9 mouse cellular contexts compared by ENCODE assay signal in genomic region chr4:114821567-114822192, GRCm38 (mm10). TPM values are rescaled to one million over a fixed set of nuclear protein-coding genes. Genes with fewer than 3 reads are reported as not detected.
A peak's percentile ranks its signal among the peaks of the same experiment; 100 is the strongest.
DNase-seq lines count a peak whose midpoint lies in the region; ATAC-seq and TF ChIP-seq lines count a peak whose summit lies in the region.
"Had no signal": no experiment of that assay in that cellular context is flagged by ENCODE, and none has a peak within 500 bp of the region (broad histone marks: within the 10 kb centered on the region; RNA-seq: fewer than 3 reads in every experiment).

Gene Gm12830, plus strand, starts transcription at chr4:114821722.

- H3K27ac ChIP-seq in spleen, adult 2 months (ENCODE audit: insufficient read depth, low read length), result no peak within 1 kb of the TSS
- H3K27ac ChIP-seq in forebrain, embryonic 11.5 days (ENCODE audit: low read depth, low read length), result no peak within 1 kb of the TSS
- H3K27ac ChIP-seq in heart, embryonic 15.5 days, result no peak within 1 kb of the TSS
- H3K27ac ChIP-seq in liver, embryonic 13.5 days, result no peak within 1 kb of the TSS; the same call in 1 of the 2 replicates
- no peak within 1 kb of the TSS for H3K27ac ChIP-seq in neural tube, embryonic 14.5 days (ENCODE audit: low read depth, low read length)

- no peaks in the 10 kb centered on the region for H3K9me3 ChIP-seq in forebrain, embryonic 11.5 days (ENCODE audit: control insufficient read depth, low read length)
- H3K9me3 ChIP-seq in heart, embryonic 15.5 days (replicated peaks), result no peaks in the 10 kb centered on the region
- H3K9me3 ChIP-seq in liver, embryonic 13.5 days (replicated peaks), result no peaks in the 10 kb centered on the region
- no peaks in the 10 kb centered on the region for H3K9me3 ChIP-seq in neural tube, embryonic 14.5 days (ENCODE audit: control insufficient read depth, low read length)

- no peaks in the 10 kb centered on the region for H3K36me3 ChIP-seq in spleen, adult 2 months (ENCODE audit: control insufficient read depth, insufficient read depth, low read length)
- H3K36me3 ChIP-seq in forebrain, embryonic 11.5 days (ENCODE audit: control insufficient read depth, insufficient read depth, low read length), result no peaks in the 10 kb centered on the region
- H3K36me3 ChIP-seq in heart, embryonic 15.5 days, result no peaks in the 10 kb centered on the region
- no peaks in the 10 kb centered on the region for H3K36me3 ChIP-seq in liver, embryonic 13.5 days
- H3K36me3 ChIP-seq in neural tube, embryonic 14.5 days (ENCODE audit: control insufficient read depth, insufficient read depth, low read length), result no peaks in the 10 kb centered on the region

- no peaks in the 10 kb centered on the region for H3K4me1 ChIP-seq in spleen, adult 2 months (ENCODE audit: control insufficient read depth, insufficient read depth, insufficient read length)
- H3K4me1 ChIP-seq in forebrain, embryonic 11.5 days (replicated peaks; ENCODE audit: control insufficient read depth, insufficient read depth, low read length), result peaks cover 14% of the 10 kb centered on the region; the same call in 1 of the 2 replicates
- H3K4me1 ChIP-seq in heart, embryonic 15.5 days (replicated peaks), result peaks cover 7% of the 10 kb centered on the region
- no peaks in the 10 kb centered on the region for H3K4me1 ChIP-seq in liver, embryonic 13.5 days (replicated peaks)
- peaks cover 3% of the 10 kb centered on the region; the same call in 1 of the 2 replicates for H3K4me1 ChIP-seq in neural tube, embryonic 14.5 days (ENCODE audit: control insufficient read depth, insufficient read depth, low read length)

- H3K9ac ChIP-seq in forebrain, embryonic 11.5 days (ENCODE audit: low read length), result peak within 1 kb of the TSS; percentile 14
- peak within 1 kb of the TSS; percentile 46 for H3K9ac ChIP-seq in heart, embryonic 15.5 days
- no peak within 1 kb of the TSS for H3K9ac ChIP-seq in liver, embryonic 13.5 days
- H3K9ac ChIP-seq in neural tube, embryonic 14.5 days (replicated peaks; ENCODE audit: low read depth, low read length), result peak within 1 kb of the TSS; percentile 50

- WGBS in spleen, adult 2 months, result 3% methylated on average over 51 of the region's 51 CpGs
- WGBS in forebrain, embryonic 11.5 days, result 2% methylated on average over 51 of the region's 51 CpGs
- 2% methylated on average over 51 of the region's 51 CpGs for WGBS in heart, embryonic 15.5 days
- 1% methylated on average over 51 of the region's 51 CpGs for WGBS in liver, embryonic 13.5 days (ENCODE audit: insufficient replicate concordance)
- under 1% methylated on average over 51 of the region's 51 CpGs for WGBS in neural tube, embryonic 14.5 days

- peaks cover 5% of the 10 kb centered on the region; the same call in 1 of the 2 replicates for H3K27me3 ChIP-seq in spleen, adult 2 months (ENCODE audit: control insufficient read depth, insufficient read depth, low read length)
- peaks cover 28% of the 10 kb centered on the region for H3K27me3 ChIP-seq in forebrain, embryonic 11.5 days (ENCODE audit: control insufficient read depth, insufficient read depth, low read length)
- H3K27me3 ChIP-seq in heart, embryonic 15.5 days, result peaks cover 52% of the 10 kb centered on the region
- peaks cover 60% of the 10 kb centered on the region for H3K27me3 ChIP-seq in liver, embryonic 13.5 days
- H3K27me3 ChIP-seq in neural tube, embryonic 14.5 days (ENCODE audit: control insufficient read depth, insufficient read depth, low read length), result no peaks in the 10 kb centered on the region

- DNase-seq in spleen, adult 2 months (ENCODE audit: low read depth in 1 of 2, low spot score in 2 of 2), result no peak
- no peak for DNase-seq in spleen, postnatal 10 days (ENCODE audit: low spot score in 2 of 2)
- DNase-seq in forebrain, embryonic 11.5 days (ENCODE audit: low spot score), result peak; percentile 84
- DNase-seq in kidney, postnatal 10 days, result peak; percentile 80
- DNase-seq in liver, embryonic 13.5 days, result no peak
- peak; percentile 73 for DNase-seq in yolk sac, embryonic 10.5 days (ENCODE audit: low spot score)

- TF ChIP-seq POLR2A in spleen, adult 2 months (IDR thresholded peaks at IDR 0.05; ENCODE audit: low read depth, low read length), result no peak

- no peak for TF ChIP-seq CTCF in spleen, adult 2 months (IDR thresholded peaks at IDR 0.05; ENCODE audit: extremely low read depth, insufficient read depth, insufficient read length, insufficient replicate concordance)

- peak within 1 kb of the TSS; percentile 17; the same call in 1 of the 2 replicates for H3K4me3 ChIP-seq in spleen, adult 2 months (ENCODE audit: extremely low read depth, insufficient read depth, insufficient read length)
- peak within 1 kb of the TSS; percentile 33 for H3K4me3 ChIP-seq in forebrain, embryonic 11.5 days (ENCODE audit: low read depth, low read length)
- peak within 1 kb of the TSS; percentile 58 for H3K4me3 ChIP-seq in heart, embryonic 15.5 days
- H3K4me3 ChIP-seq in liver, embryonic 13.5 days (replicated peaks), result peak within 1 kb of the TSS; percentile 45
- peak within 1 kb of the TSS; percentile 35 for H3K4me3 ChIP-seq in neural tube, embryonic 14.5 days (ENCODE audit: low read depth, low read length)

- peak within 1 kb of the TSS; percentile 55 for H3K4me2 ChIP-seq in forebrain, embryonic 11.5 days (ENCODE audit: low read depth, low read length, severe bottlenecking)
- peak within 1 kb of the TSS; percentile 80 for H3K4me2 ChIP-seq in heart, embryonic 15.5 days
- H3K4me2 ChIP-seq in liver, embryonic 13.5 days, result peak within 1 kb of the TSS; percentile 59
- peak within 1 kb of the TSS; percentile 61 for H3K4me2 ChIP-seq in neural tube, embryonic 14.5 days (ENCODE audit: low read depth, low read length)

- ATAC-seq in forebrain, embryonic 11.5 days (replicated peaks; ENCODE audit: low FRiP score), result peak; percentile 81
- ATAC-seq in heart, embryonic 15.5 days (replicated peaks; ENCODE audit: insufficient number of reproducible peaks, insufficient read depth, low FRiP score, low read depth), result peak; percentile 71
- peak; percentile 29; the same call in 1 of the 2 replicates for ATAC-seq in liver, embryonic 13.5 days (ENCODE audit: low read depth)
- peak; percentile 84 for ATAC-seq in neural tube, embryonic 14.5 days (ENCODE audit: low read depth)

RNA-seq across cellular contexts. Expression of gene Gm12830, which starts in this region (rescaled TPM):
- polyA plus RNA-seq in spleen, adult 2 months (2012; rRNA removed), result not detected in 2 replicates
- not detected in 2 replicates for polyA plus RNA-seq in forebrain, embryonic 11.5 days (2014; fragmentation: Nextera tagmentation; extraction: Ambion mirVana)
- polyA plus RNA-seq in heart, embryonic 15.5 days (2015; fragmentation: Nextera tagmentation; extraction: Ambion mirVana), result not detected in 2 replicates
- not detected in 2 replicates for polyA plus RNA-seq in liver, embryonic 13.5 days (2015; fragmentation: Nextera tagmentation; extraction: Ambion mirVana)
- polyA plus RNA-seq in neural tube, embryonic 14.5 days (2014; fragmentation: Nextera tagmentation; extraction: Ambion mirVana), result not detected in 2 replicates
- polyA plus RNA-seq: C2C12 had no signal

Comparison
In these comparisons a context has a peak if more than half of its experiments do, and no peak if none do; other contexts are left out.
1. Peak in DNase-seq, ATAC-seq, H3K4me3 ChIP-seq, H3K9ac ChIP-seq and H3K4me2 ChIP-seq in forebrain, embryonic 11.5 days; RNA of the gene not detected or under 1 TPM.
2. Peak in ATAC-seq, H3K4me3 ChIP-seq, H3K9ac ChIP-seq and H3K4me2 ChIP-seq in heart, embryonic 15.5 days; RNA of the gene not detected or under 1 TPM.
3. Peak in ATAC-seq, H3K4me3 ChIP-seq and H3K4me2 ChIP-seq in liver, embryonic 13.5 days; RNA of the gene not detected or under 1 TPM.
4. Peak in ATAC-seq, H3K4me3 ChIP-seq, H3K9ac ChIP-seq and H3K4me2 ChIP-seq in neural tube, embryonic 14.5 days; RNA of the gene not detected or under 1 TPM.
5. DNase-seq: peak in kidney, postnatal 10 days (single experiment) and yolk sac, embryonic 10.5 days (single experiment); none in spleen, adult 2 months (0 of 2), spleen, postnatal 10 days (0 of 2) and liver, embryonic 13.5 days (single experiment).
6. ATAC-seq: peak in every context shown above with its lines; median percentile 84 in neural tube, embryonic 14.5 days; 81 in forebrain, embryonic 11.5 days; 71 in heart, embryonic 15.5 days; 29 in liver, embryonic 13.5 days.
7. Peak in every context shown above with its lines, with median percentiles within 50 percentile points of each other: H3K4me3 ChIP-seq and H3K4me2 ChIP-seq.